Mouse (Mus musculus) c-Kit-positive CD71-positive TER-119-negative erythroid progenitor cells, embryonic 14.5 days (primary cell): ENCODE data around the gene Bet1l.
"Not testable (repeated sequence)": the region's sequence is repeated elsewhere in the genome, so short reads cannot be mapped to it uniquely, and the experiment has no call there.

Source experiments
- DNase-seq: peaks from one replicate; pipeline ENCODE4 v3.0.0-alpha.2; 2013; ENCODE audit warnings: low read depth

Bet1l gene

GRCm38 (mm10) chr7:140857550-140858505 lies at the start of gene Bet1l:
Gene Bet1l (minus strand): TSS chr7:140857577.
- no peak for DNase-seq

- no peak for DNase-seq
Observed at GRCm38 (mm10) chr7:140907131-140907530, 49.8 kb upstream of the Bet1l start.

GRCm38 (mm10) chr7:140905642-140906081 lies 48.3 kb upstream of the Bet1l start:
- DNase-seq: no peak

- DNase-seq: no peak
Observed at GRCm38 (mm10) chr7:140903212-140903611, 45.8 kb upstream of the Bet1l start.

- DNase-seq: no peak
Observed at GRCm38 (mm10) chr7:140902036-140902875, 44.9 kb upstream of the Bet1l start.

- DNase-seq: no peak
Observed at GRCm38 (mm10) chr7:140900220-140900619, 42.8 kb upstream of the Bet1l start, which contains the start of gene Cox8b. Gene Cox8b (minus strand): TSS chr7:140900446.

- DNase-seq: no peak
Observed at GRCm38 (mm10) chr7:140899121-140899520, 41.7 kb upstream of the Bet1l start.

GRCm38 (mm10) chr7:140897863-140898262 lies 40.5 kb upstream of the Bet1l start:
- DNase-seq: no peak

- no peak for DNase-seq
Observed at GRCm38 (mm10) chr7:140894611-140895010, 37.2 kb upstream of the Bet1l start.

- no peak for DNase-seq
Observed at GRCm38 (mm10) chr7:140894031-140894430, 36.7 kb upstream of the Bet1l start.

- not testable (repeated sequence) for DNase-seq
Observed at GRCm38 (mm10) chr7:140890636-140891035, 33.3 kb upstream of the Bet1l start.

GRCm38 (mm10) chr7:140882469-140882803 lies 25.1 kb upstream of the Bet1l start:
- no peak for DNase-seq

GRCm38 (mm10) chr7:140881696-140882468 lies 24.5 kb upstream of the Bet1l start, which contains the start of the genes Psmd13 and Sirt3:
Gene Psmd13 (plus strand): TSS chr7:140881968.
Gene Sirt3 (minus strand): TSS chr7:140882309.
- DNase-seq: peak; percentile 91

- no peak for DNase-seq
Observed at GRCm38 (mm10) chr7:140880865-140881515, 23.6 kb upstream of the Bet1l start.

GRCm38 (mm10) chr7:140880419-140880818 lies 23.0 kb upstream of the Bet1l start:
- DNase-seq: no peak

GRCm38 (mm10) chr7:140879355-140879754 lies 22.0 kb upstream of the Bet1l start:
- no peak for DNase-seq

GRCm38 (mm10) chr7:140877364-140877763 lies 20.0 kb upstream of the Bet1l start:
- no peak for DNase-seq

- no peak for DNase-seq
Observed at GRCm38 (mm10) chr7:140874224-140874623, 16.8 kb upstream of the Bet1l start.

- no peak for DNase-seq
Observed at GRCm38 (mm10) chr7:140864761-140865160, 7.4 kb upstream of the Bet1l start.

GRCm38 (mm10) chr7:140860728-140861127 lies 3.4 kb upstream of the Bet1l start:
- no peak for DNase-seq

GRCm38 (mm10) chr7:140859997-140860396 lies 2.6 kb upstream of the Bet1l start:
- DNase-seq: no peak
